Mouse (Mus musculus) ES-Bruce4 (cell line): ENCODE measurements around the gene Gapt. TPM values are rescaled to one million over a fixed set of nuclear protein-coding genes. Genes with fewer than 3 reads are reported as not detected.
"Not testable (repeated sequence)": the region's sequence is repeated elsewhere in the genome, so short reads cannot be mapped to it uniquely, and the experiment has no call there.

Experiments used
- H3K27ac ChIP-seq: 2 replicates; pipeline ENCODE4 v1.5.1; 2012; ENCODE audit warnings: low read length, inconsistent platforms; ENCODE audit not compliant: insufficient read depth
- H3K27me3 ChIP-seq: 2 replicates; pipeline ENCODE4 v1.6.1; 2012; ENCODE audit warnings: mild to moderate bottlenecking, low read length, inconsistent platforms; ENCODE audit not compliant: control insufficient read depth, poor library complexity, insufficient read depth, severe bottlenecking
- H3K36me3 ChIP-seq: 2 replicates; pipeline ENCODE4 v1.6.1; 2012; ENCODE audit warnings: inconsistent platforms, mild to moderate bottlenecking, low read length, moderate library complexity; ENCODE audit not compliant: control insufficient read depth, poor library complexity, insufficient read depth, severe bottlenecking
- H3K4me1 ChIP-seq: one replicate; pipeline ENCODE4 v1.8.1; 2011; ENCODE audit warnings: low read length; ENCODE audit not compliant: control insufficient read depth, insufficient read depth
- H3K4me3 ChIP-seq: 2 replicates; pipeline ENCODE4 v1.5.1; 2011; ENCODE audit warnings: low read depth, mild to moderate bottlenecking, low read length
- H3K9ac ChIP-seq: 2 replicates; pipeline ENCODE4 v1.6.1; 2012; ENCODE audit warnings: low read depth, mild to moderate bottlenecking, inconsistent platforms; ENCODE audit not compliant: poor library complexity, severe bottlenecking
- H3K9me3 ChIP-seq: replicated peaks from 2 replicates; pipeline ENCODE4 v1.6.1; 2012; ENCODE audit warnings: mild to moderate bottlenecking, low read length, inconsistent platforms; ENCODE audit not compliant: control insufficient read depth, poor library complexity, insufficient read depth, severe bottlenecking
- CTCF ChIP-seq: IDR thresholded peaks from one replicate; pipeline ENCODE4 v1.8.1; 2011; ENCODE audit warnings: low read depth, low read length
- EP300 ChIP-seq: IDR thresholded peaks from 2 replicates; pipeline ENCODE4 v1.6.1; 2011; ENCODE audit warnings: low read depth, low read length; ENCODE audit not compliant: insufficient read depth
- POLR2A ChIP-seq: IDR thresholded peaks from one replicate; pipeline ENCODE4 v1.8.1; 2011; ENCODE audit warnings: low read length; ENCODE audit not compliant: insufficient read depth
- polyA plus RNA-seq: library from polyadenylated mRNA; stranded (reverse); fragments of >200 nt; gene quantifications from 2 replicates; pipeline ENCODE4 v1.2.4, GENCODE M21; 2011; ENCODE audit warnings: low read depth; ENCODE audit not compliant: missing spikeins, insufficient read depth, insufficient read length

The Gapt gene
- polyA plus RNA-seq: not detected in 2 replicates

DNA sequence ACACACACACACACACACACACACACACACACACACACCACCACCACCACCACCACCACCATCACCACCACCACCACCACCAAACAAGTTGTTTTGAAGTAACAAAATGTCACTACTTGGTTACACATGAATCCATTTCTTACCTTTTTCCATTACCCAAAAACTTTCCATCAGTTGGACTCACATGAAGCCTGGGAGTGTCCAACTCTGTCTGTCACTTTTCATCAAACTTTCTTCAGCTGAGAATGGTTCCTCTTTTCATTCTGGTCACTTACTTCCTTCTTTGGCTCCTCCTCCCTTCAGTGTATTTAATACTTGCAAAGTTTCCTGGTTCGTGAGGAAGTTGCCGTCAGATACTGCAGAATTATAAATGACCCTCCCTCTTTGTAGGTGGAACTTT, at the start of gene Gapt:
Gene Gapt, minus strand, starts transcription at position 259 of the 400 bp plus-strand sequence.
- Histone ChIP-seq H3K4me3 (no peak within 1 kb of the TSS), H3K4me1 (no peaks in the 10 kb centered on the region)
- TF ChIP-seq CTCF: no peak

GRCm38 (mm10) chr13:110406152-110406551, 49.2 kb upstream of the Gapt start:
- no peak overlapping the region for H3K9ac ChIP-seq
- no peak overlapping the region for H3K4me3 ChIP-seq
- H3K27me3 ChIP-seq: no peaks in the 10 kb centered on the region
- no peaks in the 10 kb centered on the region for H3K4me1 ChIP-seq
- TF ChIP-seq CTCF: no peak
- TF ChIP-seq POLR2A: no peak
- TF ChIP-seq EP300: no peak
- H3K27ac ChIP-seq: no peak overlapping the region
- peaks cover under 1% of the 10 kb centered on the region; the same call in 1 of the 2 replicates for H3K36me3 ChIP-seq
- no peaks in the 10 kb centered on the region for H3K9me3 ChIP-seq

More for the DNA sequence above, at the start of gene Gapt:
- Histone ChIP-seq H3K36me3 (no peaks in the 10 kb centered on the region), H3K9me3 (no peaks in the 10 kb centered on the region), H3K27me3 (no peaks in the 10 kb centered on the region), H3K27ac (no peak within 1 kb of the TSS), H3K9ac (no peak within 1 kb of the TSS)

DNA sequence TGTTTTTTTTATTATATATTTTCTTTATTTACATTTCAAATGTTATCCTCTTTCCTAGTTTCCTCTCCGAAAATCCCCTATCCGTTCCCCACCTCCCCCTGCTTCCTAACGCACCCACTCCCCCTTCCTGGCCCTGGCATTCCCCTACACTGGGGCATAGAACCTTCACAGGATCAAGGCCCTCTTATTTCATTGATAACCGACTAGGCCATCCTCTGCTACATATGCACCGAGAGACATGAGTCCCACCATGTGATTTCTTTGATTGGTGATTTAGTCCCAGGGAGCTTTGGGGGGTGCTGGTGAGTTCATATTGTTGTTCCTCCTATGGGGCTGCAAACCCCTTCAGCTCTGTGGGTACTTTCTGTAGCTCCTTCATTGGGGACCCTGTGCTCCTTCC, 47.7 kb upstream of the Gapt start:
- H3K27me3 ChIP-seq, H3K9me3 ChIP-seq, H3K4me3 ChIP-seq, H3K9ac ChIP-seq, H3K4me1 ChIP-seq, H3K27ac ChIP-seq: not testable (repeated sequence)
- H3K36me3 ChIP-seq: peaks cover 14% of the 10 kb centered on the region

DNA sequence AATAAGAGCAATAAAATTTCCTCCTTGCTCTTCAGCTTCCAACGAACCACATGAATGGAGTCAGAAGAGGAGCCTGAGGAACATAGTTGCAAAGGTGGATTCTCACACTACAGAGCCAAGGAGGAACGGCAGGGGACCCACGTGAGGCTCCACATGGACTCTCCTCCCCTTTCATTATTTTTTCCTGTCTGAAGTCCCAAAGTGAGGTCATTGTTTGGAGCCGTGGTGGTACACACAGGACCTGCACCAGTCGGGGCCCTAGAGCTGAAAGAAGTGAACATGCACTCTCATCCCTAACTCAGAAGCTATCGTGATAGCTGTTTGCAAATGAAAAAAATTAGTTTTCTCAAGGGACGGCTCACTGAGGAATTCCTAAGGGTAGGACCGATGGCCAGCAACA, 47.1 kb upstream of the Gapt start:
- H3K36me3 ChIP-seq: peaks cover 20% of the 10 kb centered on the region
- no peak overlapping the region for H3K9ac ChIP-seq
- H3K4me3 ChIP-seq: no peak overlapping the region
- no peak for TF ChIP-seq EP300
- TF ChIP-seq CTCF: no peak
- no peak for TF ChIP-seq POLR2A
- H3K27ac ChIP-seq: no peak overlapping the region
- no peaks in the 10 kb centered on the region for H3K9me3 ChIP-seq
- no peaks in the 10 kb centered on the region for H3K4me1 ChIP-seq
- H3K27me3 ChIP-seq: no peaks in the 10 kb centered on the region

- Histone ChIP-seq H3K27ac (no peak overlapping the region), H3K9ac (no peak overlapping the region), H3K4me1 (no peaks in the 10 kb centered on the region), H3K27me3 (no peaks in the 10 kb centered on the region), H3K36me3 (peaks cover 42% of the 10 kb centered on the region), H3K9me3 (peaks cover 7% of the 10 kb centered on the region), H3K4me3 (no peak overlapping the region)
- TF ChIP-seq CTCF (no peak), EP300 (no peak), POLR2A (no peak)
These were observed 44.9 kb upstream of the Gapt start for GRCm38 (mm10) chr13:110401877-110402276.

DNA sequence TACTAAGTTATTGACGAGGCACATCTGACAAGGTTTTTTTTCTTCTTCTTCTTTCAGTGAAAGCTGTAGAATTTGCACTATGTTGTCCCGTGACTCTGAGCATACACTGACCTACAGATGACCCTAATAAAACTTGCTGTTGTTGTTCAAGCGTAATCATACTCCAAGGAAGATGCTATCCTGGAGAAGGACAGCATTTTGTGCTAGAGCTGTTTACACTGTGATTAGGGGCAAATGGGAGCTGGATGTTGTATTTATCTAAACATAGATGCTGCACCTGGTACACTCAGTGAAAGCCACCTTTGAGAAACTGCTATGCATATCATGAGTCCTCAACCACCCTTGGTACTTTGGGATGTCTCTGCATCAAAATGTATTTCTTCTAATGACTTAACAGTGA, 44.4 kb upstream of the Gapt start:
- peaks cover 7% of the 10 kb centered on the region for H3K9me3 ChIP-seq
- no peak overlapping the region for H3K4me3 ChIP-seq
- no peaks in the 10 kb centered on the region for H3K4me1 ChIP-seq
- peaks cover 46% of the 10 kb centered on the region for H3K36me3 ChIP-seq
- H3K27ac ChIP-seq: no peak overlapping the region
- no peaks in the 10 kb centered on the region for H3K27me3 ChIP-seq
- H3K9ac ChIP-seq: no peak overlapping the region
- TF ChIP-seq EP300 (no peak), POLR2A (no peak), CTCF (no peak)
